Mouse (Mus musculus) intestine, postnatal 0 days (tissue): ENCODE data around the gene Dclk1. TPM values are rescaled to one million over a fixed set of nuclear protein-coding genes. Genes with fewer than 3 reads are reported as not detected.

ENCODE experiments used
- ATAC-seq: fragments of 200-750 bp; cut with Nextera tagmentation; 2 replicates; pipeline ENCODE4 v1.8.0; 2017; ENCODE audit warnings: mild to moderate bottlenecking, moderate TSS enrichment, moderate library complexity
- H3K27ac ChIP-seq: fragments of 300-500 bp; sonication (generic); 2 replicates; pipeline ENCODE4 v1.5.1; 2014; ENCODE audit warnings: mild to moderate bottlenecking, low read depth, low read length, moderate library complexity
- H3K27me3 ChIP-seq: fragments of 300-500 bp; sonication (generic); replicated peaks from 2 replicates; pipeline ENCODE4 v1.6.1; 2014; ENCODE audit warnings: low read length, mixed read lengths; ENCODE audit not compliant: control insufficient read depth, insufficient read depth
- H3K36me3 ChIP-seq: fragments of 300-500 bp; sonication (generic); 2 replicates; pipeline ENCODE4 v1.6.1; 2014; ENCODE audit warnings: mild to moderate bottlenecking, moderate library complexity; ENCODE audit not compliant: control insufficient read depth, insufficient read depth
- H3K4me1 ChIP-seq: fragments of 300-500 bp; sonication (generic); replicated peaks from 2 replicates; pipeline ENCODE4 v1.6.1; 2014; ENCODE audit warnings: antibody characterized with exemption, low read length, mixed read lengths; ENCODE audit not compliant: control insufficient read depth, insufficient read depth
- H3K4me2 ChIP-seq: fragments of 300-500 bp; sonication (generic); replicated peaks from 2 replicates; pipeline ENCODE4 v1.6.1; 2014; ENCODE audit warnings: low read depth, mild to moderate bottlenecking, moderate library complexity
- H3K4me3 ChIP-seq: fragments of 300-500 bp; sonication (generic); 2 replicates; pipeline ENCODE4 v1.5.1; 2014; ENCODE audit warnings: low read depth, low read length
- H3K9ac ChIP-seq: fragments of 300-500 bp; sonication (generic); 2 replicates; pipeline ENCODE4 v1.6.1; 2014; ENCODE audit warnings: mild to moderate bottlenecking, low read depth, low read length
- H3K9me3 ChIP-seq: fragments of 300-500 bp; sonication (generic); 2 replicates; pipeline ENCODE4 v1.6.1; 2016; ENCODE audit warnings: mixed run types; ENCODE audit not compliant: control insufficient read depth
- CTCF ChIP-seq: sonication (generic); IDR thresholded peaks from 2 replicates; pipeline ENCODE4 v1.5.1; 2016; ENCODE audit warnings: low read depth, mild to moderate bottlenecking, control low read depth, antibody characterized with exemption, moderate library complexity
- WGBS: fragments of 180-500 bp; shearing (Covaris S2); extraction: QIAGEN DNeasy Blood & Tissue Kit; methylation state at CpG from one replicate; pipeline ENCODE4 v1.1.7; 2014; 5-methylcytosine and 5-hydroxymethylcytosine counted together
- polyA plus RNA-seq: library from polyadenylated mRNA; unstranded; fragments of >200 nt; fragmentation: Nextera tagmentation; extraction: Ambion mirVana; gene quantifications from 2 replicates; pipeline ENCODE4 v1.2.1, GENCODE M21; 2015

Gene Dclk1
- polyA plus RNA-seq, 1 experiment from 2014 or later: 5.0 TPM

- H3K27ac ChIP-seq: no peak overlapping the region
- no peak overlapping the region for H3K9ac ChIP-seq
- H3K36me3 ChIP-seq: no peaks in the 10 kb centered on the region
- ATAC-seq: no peak
- WGBS: 85% methylated on average over 3 of the region's 3 CpGs
- H3K27me3 ChIP-seq: no peaks in the 10 kb centered on the region
- H3K4me1 ChIP-seq: no peaks in the 10 kb centered on the region
- no peak overlapping the region for H3K4me3 ChIP-seq
- H3K4me2 ChIP-seq: no peak overlapping the region
- H3K9me3 ChIP-seq: no peaks in the 10 kb centered on the region
- no peak for TF ChIP-seq CTCF
Observed at GRCm38 (mm10) chr3:55571034-55571433, 328.9 kb downstream of the Dclk1 start.

DNA sequence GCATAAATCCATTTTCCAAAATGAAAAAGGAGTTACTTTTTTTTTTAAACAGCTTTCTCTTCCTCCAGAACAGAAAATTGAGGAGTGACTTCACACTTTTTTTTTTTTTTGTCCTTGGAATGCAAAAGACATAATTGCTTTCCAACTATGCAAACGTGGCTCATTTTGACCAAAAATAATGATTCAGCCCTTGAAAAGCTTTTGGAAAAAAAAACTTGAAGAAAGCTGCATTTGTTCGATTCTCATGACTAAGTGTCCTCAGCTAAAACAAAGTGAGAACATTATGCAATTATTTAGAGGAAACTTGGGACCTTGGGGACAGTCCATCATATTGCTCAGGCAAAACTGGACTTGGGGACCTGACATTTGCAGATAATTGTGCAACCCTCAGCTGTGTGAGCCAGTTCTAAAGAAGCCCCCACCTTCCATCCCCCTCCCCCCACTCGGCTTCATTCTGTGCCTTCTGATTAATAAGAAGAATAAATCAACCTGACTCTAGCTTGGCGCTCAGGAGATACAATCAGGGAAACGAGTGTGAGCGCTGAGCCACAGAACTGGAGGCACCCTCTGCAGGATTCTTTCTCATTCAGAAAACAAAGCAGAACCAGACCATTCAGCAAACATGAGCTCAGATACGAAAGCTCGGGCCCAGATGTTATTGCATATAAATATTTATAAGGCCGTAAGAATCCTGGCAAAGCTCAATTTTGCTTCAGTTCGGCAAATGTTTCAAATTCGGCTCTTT, 329.6 kb downstream of the Dclk1 start:
- ATAC-seq: no peak
- H3K27ac ChIP-seq: no peak overlapping the region
- no peak overlapping the region for H3K9ac ChIP-seq
- TF ChIP-seq CTCF: no peak
- no peak overlapping the region for H3K4me3 ChIP-seq
- H3K4me2 ChIP-seq: no peak overlapping the region
- no peaks in the 10 kb centered on the region for H3K9me3 ChIP-seq
- WGBS: 52% methylated on average over 11 of the region's 11 CpGs
- no peaks in the 10 kb centered on the region for H3K4me1 ChIP-seq
- H3K36me3 ChIP-seq: no peaks in the 10 kb centered on the region
- H3K27me3 ChIP-seq: no peaks in the 10 kb centered on the region

DNA sequence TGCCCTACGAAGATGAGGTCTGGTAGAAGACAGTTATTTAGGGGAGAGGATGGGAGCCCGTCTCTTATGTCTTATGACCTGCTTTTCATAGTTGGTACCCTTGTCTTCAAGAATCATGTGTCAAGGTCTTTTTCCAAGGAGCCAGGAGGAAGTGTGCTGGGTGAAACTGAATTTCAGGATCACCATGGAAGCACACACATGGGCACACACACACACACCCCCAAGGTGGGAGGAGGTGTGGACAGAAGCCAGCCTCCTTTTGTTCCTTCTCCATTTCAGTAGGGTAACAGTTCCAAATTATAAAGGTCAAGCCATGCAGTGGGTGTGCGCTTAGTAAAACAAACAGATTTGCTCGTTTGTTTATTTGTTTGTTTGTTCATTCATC, 330.1 kb downstream of the Dclk1 start:
- 71% methylated on average over 4 of the region's 4 CpGs for WGBS
- Histone ChIP-seq H3K4me2 (no peak overlapping the region), H3K4me1 (no peaks in the 10 kb centered on the region), H3K9me3 (no peaks in the 10 kb centered on the region), H3K27ac (no peak overlapping the region), H3K4me3 (no peak overlapping the region), H3K36me3 (no peaks in the 10 kb centered on the region), H3K9ac (no peak overlapping the region), H3K27me3 (no peaks in the 10 kb centered on the region)
- no peak for TF ChIP-seq CTCF
- no peak for ATAC-seq

- H3K27ac ChIP-seq: no peak overlapping the region
- no peak for ATAC-seq
- H3K4me2 ChIP-seq: no peak overlapping the region
- no peak overlapping the region for H3K9ac ChIP-seq
- no peak overlapping the region for H3K4me3 ChIP-seq
- H3K36me3 ChIP-seq: no peaks in the 10 kb centered on the region
- no peaks in the 10 kb centered on the region for H3K27me3 ChIP-seq
- 44% methylated on average over 4 of the region's 4 CpGs for WGBS
- peak; percentile 54 for TF ChIP-seq CTCF
- H3K9me3 ChIP-seq: no peaks in the 10 kb centered on the region
- H3K4me1 ChIP-seq: no peaks in the 10 kb centered on the region
Observed at GRCm38 (mm10) chr3:55574003-55574402, 331.8 kb downstream of the Dclk1 start.

DNA sequence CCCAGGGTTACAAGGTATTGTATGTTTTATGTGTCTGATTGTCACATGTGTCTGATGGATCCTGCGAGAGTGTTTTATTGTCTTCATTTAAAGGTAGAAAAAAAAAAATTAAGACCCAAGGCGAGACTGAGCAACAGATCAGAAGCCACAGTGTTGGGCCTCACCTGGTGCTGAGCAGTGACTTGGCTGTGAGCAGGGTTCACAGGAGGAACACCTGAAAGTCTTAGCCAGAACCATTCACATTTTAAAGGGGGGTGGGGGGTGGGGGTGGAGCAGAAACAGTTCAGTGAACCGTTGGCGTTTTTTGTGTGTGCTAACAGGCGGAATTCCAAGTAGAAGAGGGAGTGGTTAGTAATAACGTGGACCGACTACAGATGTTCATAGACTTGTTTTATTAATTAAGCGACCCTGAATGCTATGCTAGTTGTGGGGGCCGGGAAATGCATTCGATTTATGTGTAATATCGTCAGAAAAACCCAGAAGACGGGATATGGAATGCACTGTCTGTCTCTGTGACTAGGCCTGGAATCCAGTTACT, 345.3 kb downstream of the Dclk1 start:
- no peak overlapping the region for H3K27ac ChIP-seq
- ATAC-seq: no peak
- no peak overlapping the region for H3K4me2 ChIP-seq

DNA sequence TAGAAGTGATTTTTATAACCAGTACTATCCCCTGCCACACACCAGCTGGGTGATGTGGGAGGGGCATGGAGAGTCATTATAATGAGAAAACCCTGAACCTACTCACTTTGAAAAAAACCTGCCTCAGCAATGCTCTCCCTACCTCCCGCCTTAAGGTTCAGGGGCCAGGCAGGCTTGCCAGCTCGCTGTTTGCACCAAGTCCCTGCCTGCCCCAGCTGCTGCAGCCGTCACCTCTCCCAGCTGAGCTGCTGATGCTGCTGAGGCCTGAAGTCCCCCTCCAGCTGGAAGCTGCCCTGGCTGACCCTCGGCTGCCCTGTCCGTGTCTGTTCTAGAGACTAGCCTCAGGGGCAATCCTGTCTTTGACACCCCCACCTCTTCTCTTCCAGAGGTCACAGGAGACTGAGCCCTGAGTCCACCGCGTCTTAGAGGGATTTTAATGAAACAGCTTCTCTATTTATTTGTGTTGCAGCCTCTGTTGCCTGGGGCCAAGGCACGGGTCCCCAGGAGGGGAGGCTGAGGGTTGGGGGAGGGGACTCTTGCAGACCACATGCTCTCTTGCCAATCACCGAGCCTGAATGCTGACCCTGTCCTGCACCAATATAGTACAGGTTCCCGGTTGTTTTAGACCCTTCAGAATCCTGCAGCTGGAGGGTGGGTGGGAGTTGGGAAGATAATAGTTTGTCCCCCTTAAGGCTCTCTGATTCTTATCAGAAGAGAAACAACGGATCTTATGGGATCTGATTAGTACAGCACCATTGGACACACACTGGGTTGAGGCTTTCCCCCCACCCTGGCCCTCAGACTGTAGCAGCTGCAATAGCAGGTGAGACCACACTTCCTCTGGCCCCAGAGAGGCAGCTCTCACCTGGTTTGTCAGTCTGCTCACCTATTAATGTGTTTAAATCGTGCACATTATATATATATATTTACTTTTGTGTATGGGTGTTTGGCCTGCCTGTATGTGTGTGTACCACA, 346.1 kb downstream of the Dclk1 start:
- H3K9ac ChIP-seq: no peak overlapping the region
- no peaks in the 10 kb centered on the region for H3K4me1 ChIP-seq
- no peak for TF ChIP-seq CTCF
- no peaks in the 10 kb centered on the region for H3K36me3 ChIP-seq
- H3K4me2 ChIP-seq: no peak overlapping the region
- ATAC-seq: no peak
- no peaks in the 10 kb centered on the region for H3K27me3 ChIP-seq
- H3K27ac ChIP-seq: no peak overlapping the region
- no peaks in the 10 kb centered on the region for H3K9me3 ChIP-seq
- 26% methylated on average over 12 of the region's 12 CpGs for WGBS
- H3K4me3 ChIP-seq: no peak overlapping the region

More for the DNA sequence above, 345.3 kb downstream of the Dclk1 start:
- no peak for TF ChIP-seq CTCF
- Histone ChIP-seq H3K4me3 (no peak overlapping the region), H3K9me3 (no peaks in the 10 kb centered on the region), H3K9ac (no peak overlapping the region), H3K27me3 (no peaks in the 10 kb centered on the region), H3K4me1 (no peaks in the 10 kb centered on the region), H3K36me3 (no peaks in the 10 kb centered on the region)
- 51% methylated on average over 12 of the region's 12 CpGs for WGBS

Other genes starting within 250 kb of the Dclk1 start
- 0.86 and 1.3 TPM in 2 replicates for gene Ccna1, start 186.9 kb upstream of the Dclk1 start, polyA plus RNA-seq
- gene Spg20, start 130.3 kb upstream of the Dclk1 start, polyA plus RNA-seq: 27.9 and 30.0 TPM in 2 replicates
- gene Ccdc169, start 105.0 kb upstream of the Dclk1 start, polyA plus RNA-seq: 0.09 TPM in 2 replicates
- not detected in 2 replicates for gene Sohlh2, start 60.3 kb upstream of the Dclk1 start, polyA plus RNA-seq
- not detected in 2 replicates for gene Gm21954, start 229.8 kb downstream of the Dclk1 start, polyA plus RNA-seq